ENCODE assay signal across 10 mouse cellular contexts in the genomic region with DNA sequence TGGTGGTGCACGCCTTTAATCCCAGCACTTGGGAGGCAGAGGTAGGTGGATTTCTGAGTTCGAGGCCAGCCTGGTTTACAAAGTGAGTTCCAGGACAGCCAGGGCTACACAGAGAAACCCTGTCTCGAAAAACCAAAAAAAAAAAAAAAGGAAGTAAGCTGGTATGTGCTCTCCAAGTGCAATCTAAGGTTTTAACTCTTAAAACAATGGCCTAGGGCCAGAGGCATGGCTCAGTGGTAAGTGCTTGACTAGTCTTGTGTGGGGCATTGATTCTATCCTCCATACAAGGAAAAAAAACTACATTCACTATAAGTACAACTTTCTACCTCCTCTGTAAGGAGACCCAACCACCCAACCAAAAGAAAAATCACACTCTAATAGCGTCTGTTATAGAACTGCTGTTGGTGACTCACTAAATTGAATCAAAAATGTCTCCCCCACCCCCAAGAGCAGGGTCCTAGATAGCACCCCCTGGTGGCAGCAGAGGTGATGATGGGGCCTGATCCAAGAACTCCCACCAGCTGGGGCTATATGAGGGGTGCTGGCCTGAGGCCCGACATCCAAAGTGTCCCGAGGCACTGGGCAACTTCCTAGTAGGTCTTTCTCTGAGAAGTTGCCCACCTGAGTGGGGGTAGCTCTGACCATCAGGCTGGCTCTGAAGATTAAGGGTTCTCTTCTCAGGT. TPM values are rescaled to one million over a fixed set of nuclear protein-coding genes. Genes with fewer than 3 reads are reported as not detected.
A peak's percentile ranks its signal among the peaks of the same experiment; 100 is the strongest.
DNase-seq lines count a peak whose midpoint lies in the region; ATAC-seq and TF ChIP-seq lines count a peak whose summit lies in the region.
"Had no signal": no experiment of that assay in that cellular context is flagged by ENCODE, and none has a peak within 500 bp of the region (broad histone marks: within the 10 kb centered on the region; RNA-seq: fewer than 3 reads in every experiment).

No protein-coding gene starts in this region.

- no peaks in the 10 kb centered on the region for H3K36me3 ChIP-seq in heart, embryonic 13.5 days
- no peaks in the 10 kb centered on the region for H3K36me3 ChIP-seq in stomach, embryonic 15.5 days
- no peaks in the 10 kb centered on the region for H3K36me3 ChIP-seq in forebrain, embryonic 12.5 days (replicated peaks)
- H3K36me3 ChIP-seq: limb, embryonic 13.5 days had no signal

- no peak for DNase-seq in heart, adult 18-20 months
- DNase-seq in lung, adult 2 months: no peak
- no peak for DNase-seq in lung, postnatal 4 days
- peak; percentile 64 for DNase-seq in T-cell, adult 2 months (ENCODE audit: low spot score)
- no peak for DNase-seq in kidney, adult 11 months

- H3K27ac ChIP-seq in heart, embryonic 13.5 days (replicated peaks): no peak overlapping the region
- H3K27ac ChIP-seq in stomach, embryonic 15.5 days: no peak overlapping the region
- no peak overlapping the region for H3K27ac ChIP-seq in forebrain, embryonic 12.5 days
- H3K27ac ChIP-seq: limb, embryonic 13.5 days had no signal

- TF ChIP-seq POLR2A in lung, adult 2 months (IDR thresholded peaks at IDR 0.05; ENCODE audit: borderline replicate concordance, extremely low read depth, low read depth, low read length): no peak

- no peak for ATAC-seq in heart, embryonic 13.5 days (ENCODE audit: extremely low read depth, insufficient number of reproducible peaks, low FRiP score, low TSS enrichment)
- ATAC-seq in stomach, embryonic 15.5 days (ENCODE audit: insufficient read depth, low FRiP score, low read depth): no peak
- ATAC-seq in forebrain, embryonic 12.5 days (ENCODE audit: low FRiP score): no peak

- no peak overlapping the region; the same call in 1 of the 2 replicates for H3K9ac ChIP-seq in heart, embryonic 13.5 days
- no peak overlapping the region for H3K9ac ChIP-seq in stomach, embryonic 15.5 days
- no peak overlapping the region for H3K9ac ChIP-seq in forebrain, embryonic 12.5 days

- WGBS in heart, embryonic 13.5 days: 54% methylated on average over 6 of the region's 6 CpGs
- 52% methylated on average over 6 of the region's 6 CpGs for WGBS in lung, adult 2 months
- 65% methylated on average over 6 of the region's 6 CpGs for WGBS in stomach, embryonic 15.5 days
- WGBS in forebrain, embryonic 12.5 days: 53% methylated on average over 6 of the region's 6 CpGs

- peaks cover 60% of the 10 kb centered on the region for H3K4me1 ChIP-seq in heart, embryonic 13.5 days
- H3K4me1 ChIP-seq in lung, adult 2 months (ENCODE audit: control insufficient read depth, insufficient read depth, low read length): peaks cover 5% of the 10 kb centered on the region
- H3K4me1 ChIP-seq in stomach, embryonic 15.5 days: peaks cover 23% of the 10 kb centered on the region
- H3K4me1 ChIP-seq in forebrain, embryonic 12.5 days: peaks cover 15% of the 10 kb centered on the region

- H3K9me3 ChIP-seq in heart, embryonic 13.5 days: no peaks in the 10 kb centered on the region
- no peaks in the 10 kb centered on the region for H3K9me3 ChIP-seq in stomach, embryonic 15.5 days
- no peaks in the 10 kb centered on the region for H3K9me3 ChIP-seq in forebrain, embryonic 12.5 days
- H3K9me3 ChIP-seq: limb, embryonic 13.5 days had no signal

- 0 out of 2 replicates have a peak, but pooled peaks have one; percentile 11 for TF ChIP-seq CTCF in lung, adult 2 months (IDR thresholded peaks at IDR 0.05; ENCODE audit: insufficient read depth, low read length)

- peak overlapping the region; percentile 76 for H3K4me2 ChIP-seq in heart, embryonic 13.5 days
- H3K4me2 ChIP-seq in stomach, embryonic 15.5 days: peak overlapping the region; percentile 80; the same call in 1 of the 2 replicates
- no peak overlapping the region for H3K4me2 ChIP-seq in forebrain, embryonic 12.5 days

- no peak overlapping the region for H3K4me3 ChIP-seq in heart, embryonic 13.5 days
- H3K4me3 ChIP-seq in lung, adult 2 months (replicated peaks; ENCODE audit: extremely low read depth, low read depth, low read length): no peak overlapping the region
- no peak overlapping the region for H3K4me3 ChIP-seq in stomach, embryonic 15.5 days (replicated peaks)
- H3K4me3 ChIP-seq in forebrain, embryonic 12.5 days (replicated peaks): no peak overlapping the region

- H3K27me3 ChIP-seq in heart, embryonic 13.5 days (replicated peaks): peaks cover 66% of the 10 kb centered on the region
- H3K27me3 ChIP-seq in stomach, embryonic 15.5 days (replicated peaks): peaks cover 27% of the 10 kb centered on the region
- H3K27me3 ChIP-seq in forebrain, embryonic 12.5 days: peaks cover 82% of the 10 kb centered on the region

RNA-seq across cellular contexts. Expression of a gene that starts 1.2 kb away (rescaled TPM):
- polyA plus RNA-seq in heart, embryonic 13.5 days (2015; fragmentation: Nextera tagmentation; extraction: Ambion mirVana): 2.4 and 3.1 TPM in 2 replicates
- total RNA-seq in heart, adult 18-20 months (2021): 1 to 10 TPM; 2.2 to 4.4 TPM
- polyA plus RNA-seq in lung, adult 2 months (2012; rRNA removed): 1.4 and 1.5 TPM in 2 replicates
- polyA plus RNA-seq in stomach, embryonic 15.5 days (2015; fragmentation: Nextera tagmentation; extraction: Ambion mirVana): 0.31 and 0.70 TPM in 2 replicates
- 0.15 TPM in 1 of 2 replicates, not detected in the other for polyA plus RNA-seq in forebrain, embryonic 12.5 days (2016; fragmentation: Nextera tagmentation; extraction: Ambion mirVana)
- total RNA-seq: granulocyte monocyte progenitor cell, adult 5-6 weeks had no signal

RNA-seq across cellular contexts. Expression of a gene that starts 16.1 kb away (rescaled TPM):
- polyA plus RNA-seq in heart, embryonic 13.5 days (2015; fragmentation: Nextera tagmentation; extraction: Ambion mirVana): 19.7 and 21.8 TPM in 2 replicates
- 1 to 10 TPM; 3.9 to 5.0 TPM for total RNA-seq in heart, adult 18-20 months (2021)
- polyA plus RNA-seq in lung, adult 2 months (2012; rRNA removed): 27.4 and 31.9 TPM in 2 replicates
- polyA plus RNA-seq in stomach, embryonic 15.5 days (2015; fragmentation: Nextera tagmentation; extraction: Ambion mirVana): 38.7 and 43.7 TPM in 2 replicates
- 39.3 and 42.6 TPM in 2 replicates for polyA plus RNA-seq in forebrain, embryonic 12.5 days (2016; fragmentation: Nextera tagmentation; extraction: Ambion mirVana)

RNA-seq across cellular contexts. Expression of a gene that starts 16.5 kb away (rescaled TPM):
- 33.2 and 42.0 TPM in 2 replicates for polyA plus RNA-seq in heart, embryonic 13.5 days (2015; fragmentation: Nextera tagmentation; extraction: Ambion mirVana)
- 10 to 100 TPM; 42.1 to 51.7 TPM for total RNA-seq in heart, adult 18-20 months (2021)
- polyA plus RNA-seq in lung, adult 2 months (2012; rRNA removed): 83.8 and 93.2 TPM in 2 replicates
- 35.1 and 38.5 TPM in 2 replicates for polyA plus RNA-seq in stomach, embryonic 15.5 days (2015; fragmentation: Nextera tagmentation; extraction: Ambion mirVana)
- polyA plus RNA-seq in forebrain, embryonic 12.5 days (2016; fragmentation: Nextera tagmentation; extraction: Ambion mirVana): 35.1 and 35.4 TPM in 2 replicates

RNA-seq across cellular contexts. Expression of a gene that starts 16.6 kb away (rescaled TPM):
- polyA plus RNA-seq in heart, embryonic 13.5 days (2015; fragmentation: Nextera tagmentation; extraction: Ambion mirVana): 23.9 and 29.6 TPM in 2 replicates
- total RNA-seq in heart, adult 18-20 months (2021): 1 to 10 TPM; 5.8 to 8.0 TPM
- 28.6 and 30.6 TPM in 2 replicates for polyA plus RNA-seq in lung, adult 2 months (2012; rRNA removed)
- 44.8 and 45.6 TPM in 2 replicates for polyA plus RNA-seq in stomach, embryonic 15.5 days (2015; fragmentation: Nextera tagmentation; extraction: Ambion mirVana)
- polyA plus RNA-seq in forebrain, embryonic 12.5 days (2016; fragmentation: Nextera tagmentation; extraction: Ambion mirVana): 79.6 and 83.2 TPM in 2 replicates

RNA-seq across cellular contexts. Expression of a gene that starts 26.6 kb away (rescaled TPM):
- 170 and 202 TPM in 2 replicates for polyA plus RNA-seq in heart, embryonic 13.5 days (2015; fragmentation: Nextera tagmentation; extraction: Ambion mirVana)
- 10 to 100 TPM; 48.8 to 51.3 TPM for total RNA-seq in heart, adult 18-20 months (2021)
- polyA plus RNA-seq in lung, adult 2 months (2012; rRNA removed): 294 and 407 TPM in 2 replicates
- 238 and 267 TPM in 2 replicates for polyA plus RNA-seq in stomach, embryonic 15.5 days (2015; fragmentation: Nextera tagmentation; extraction: Ambion mirVana)
- polyA plus RNA-seq in forebrain, embryonic 12.5 days (2016; fragmentation: Nextera tagmentation; extraction: Ambion mirVana): 37.8 and 42.6 TPM in 2 replicates
